ENCODE assay signal across 24 mouse cellular contexts in genomic region chr1:160334791-160335190, GRCm38 (mm10).
"Had no signal": no experiment of that assay in that cellular context is flagged by ENCODE, and none has a peak within 500 bp of the region (broad histone marks: within the 10 kb centered on the region; RNA-seq: fewer than 3 reads in every experiment).

No protein-coding gene starts in this region.

- H3K27me3 ChIP-seq: kidney, embryonic 15.5 days; limb, embryonic 13.5 days; liver, embryonic 12.5 days; liver, embryonic 15.5 days; lung, embryonic 15.5 days; megakaryocyte, embryonic 14.5 days; midbrain, embryonic 13.5 days; neural tube, embryonic 12.5 days; stomach, embryonic 15.5 days had no signal

- H3K9ac ChIP-seq: kidney, embryonic 15.5 days; limb, embryonic 13.5 days; liver, embryonic 12.5 days; liver, embryonic 15.5 days; lung, embryonic 15.5 days; midbrain, embryonic 13.5 days; neural tube, embryonic 12.5 days; stomach, embryonic 15.5 days had no signal

- H3K9me3 ChIP-seq: kidney, embryonic 15.5 days; limb, embryonic 10.5 days; limb, embryonic 13.5 days; liver, embryonic 12.5 days; liver, embryonic 15.5 days; lung, embryonic 15.5 days; megakaryocyte, embryonic 14.5 days; midbrain, embryonic 10.5 days; midbrain, embryonic 13.5 days; neural tube, embryonic 12.5 days; stomach, embryonic 15.5 days had no signal

- ATAC-seq: intestine, postnatal 0 days; liver, embryonic 12.5 days; midbrain, embryonic 13.5 days had no signal

- H3K36me3 ChIP-seq: kidney, embryonic 15.5 days; limb, embryonic 10.5 days; limb, embryonic 13.5 days; liver, embryonic 12.5 days; liver, embryonic 15.5 days; lung, embryonic 15.5 days; midbrain, embryonic 10.5 days; neural tube, embryonic 12.5 days; stomach, embryonic 15.5 days had no signal

- H3K4me1 ChIP-seq: kidney, embryonic 15.5 days; limb, embryonic 10.5 days; limb, embryonic 13.5 days; lung, embryonic 15.5 days; midbrain, embryonic 10.5 days; neural tube, embryonic 12.5 days; stomach, embryonic 15.5 days had no signal

- H3K4me2 ChIP-seq: kidney, embryonic 15.5 days; limb, embryonic 13.5 days; liver, embryonic 12.5 days; liver, embryonic 15.5 days; lung, embryonic 15.5 days; midbrain, embryonic 13.5 days; neural tube, embryonic 12.5 days; stomach, embryonic 15.5 days had no signal

- DNase-seq: kidney, adult 2 months; kidney, postnatal 10 days; kidney, postnatal 36 days; liver; lung, adult 18-20 months; lung, postnatal 10 days; lung, postnatal 36 days; retina, postnatal 1 day; right cerebral cortex, postnatal 25 days; spleen, adult 18-20 months; thymus, adult 18-20 months; thymus, postnatal 36 days had no signal

- H3K4me3 ChIP-seq: kidney, embryonic 15.5 days; limb, embryonic 10.5 days; limb, embryonic 13.5 days; liver, embryonic 12.5 days; liver, embryonic 15.5 days; lung, embryonic 15.5 days; megakaryocyte, embryonic 14.5 days; midbrain, embryonic 10.5 days; midbrain, embryonic 13.5 days; neural tube, embryonic 12.5 days; stomach, embryonic 15.5 days had no signal

- H3K27ac ChIP-seq: kidney, embryonic 15.5 days; limb, embryonic 10.5 days; limb, embryonic 13.5 days; liver, embryonic 12.5 days; liver, embryonic 15.5 days; lung, embryonic 15.5 days; midbrain, embryonic 10.5 days; midbrain, embryonic 13.5 days; neural tube, embryonic 12.5 days; stomach, embryonic 15.5 days had no signal
